Comparison of ENCODE assay signal across 9 mouse cellular contexts in the genomic region with DNA sequence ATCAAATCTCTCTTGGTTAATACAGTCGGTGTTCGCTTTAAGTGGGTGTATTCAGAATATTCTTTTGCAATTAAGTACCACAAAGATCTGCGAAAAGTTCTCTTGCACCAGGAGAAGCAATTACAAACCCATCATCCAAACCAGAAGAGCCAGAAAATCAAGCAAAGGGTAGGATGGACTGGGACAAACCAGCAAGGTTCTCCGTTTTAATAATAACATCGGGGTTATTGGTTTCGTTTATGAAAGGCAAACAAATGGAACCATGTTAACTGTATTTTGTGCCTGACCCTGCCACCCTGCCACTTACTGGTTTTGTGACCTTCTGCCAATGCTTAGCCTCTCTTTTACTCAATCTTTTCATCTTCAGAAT. TPM values are rescaled to one million over a fixed set of nuclear protein-coding genes. Genes with fewer than 3 reads are reported as not detected.
DNase-seq lines count a peak whose midpoint lies in the region; ATAC-seq and TF ChIP-seq lines count a peak whose summit lies in the region.
"Had no signal": no experiment of that assay in that cellular context is flagged by ENCODE, and none has a peak within 500 bp of the region (broad histone marks: within the 10 kb centered on the region; RNA-seq: fewer than 3 reads in every experiment).

No protein-coding gene starts in this region.

- no peak for ATAC-seq in kidney, postnatal 0 days (replicated peaks; ENCODE audit: low FRiP score, low read depth)
- ATAC-seq in embryonic facial prominence, embryonic 15.5 days (ENCODE audit: insufficient number of reproducible peaks, low FRiP score, low TSS enrichment, low read depth) = no peak
- ATAC-seq in hindbrain, postnatal 0 days = no peak
- ATAC-seq in midbrain, embryonic 16.5 days = no peak
- no peak for ATAC-seq in monocyte, adult 5-6 weeks (replicated peaks; ENCODE audit: insufficient number of reproducible peaks, low FRiP score, low TSS enrichment, poor library complexity, severe bottlenecking)

- 17% methylated on average over 6 of the region's 6 CpGs for WGBS in kidney, postnatal 0 days
- 19% methylated on average over 6 of the region's 6 CpGs for WGBS in embryonic facial prominence, embryonic 15.5 days
- 13% methylated on average over 6 of the region's 6 CpGs for WGBS in hindbrain, postnatal 0 days
- 11% methylated on average over 6 of the region's 6 CpGs for WGBS in midbrain, embryonic 16.5 days

- peak overlapping the region; percentile 90; the same call in 1 of the 2 replicates for H3K4me2 ChIP-seq in kidney, postnatal 0 days (ENCODE audit: low read length)
- H3K4me2 ChIP-seq in embryonic facial prominence, embryonic 15.5 days (replicated peaks) = peak overlapping the region; percentile 98
- peak overlapping the region; percentile 91 for H3K4me2 ChIP-seq in hindbrain, postnatal 0 days (ENCODE audit: low read depth, low read length)
- peak overlapping the region; percentile 95 for H3K4me2 ChIP-seq in midbrain, embryonic 16.5 days (ENCODE audit: low read length)

- H3K36me3 ChIP-seq in kidney, postnatal 0 days (ENCODE audit: insufficient read depth, low read length) = no peaks in the 10 kb centered on the region
- H3K36me3 ChIP-seq in embryonic facial prominence, embryonic 15.5 days = no peaks in the 10 kb centered on the region
- H3K36me3 ChIP-seq in hindbrain, postnatal 0 days (ENCODE audit: insufficient read depth, low read length) = no peaks in the 10 kb centered on the region
- H3K36me3 ChIP-seq in midbrain, embryonic 16.5 days (ENCODE audit: control insufficient read depth, insufficient read depth, low read length) = no peaks in the 10 kb centered on the region

- H3K27me3 ChIP-seq in kidney, postnatal 0 days (ENCODE audit: insufficient read depth, low read length) = peaks cover 13% of the 10 kb centered on the region
- H3K27me3 ChIP-seq in embryonic facial prominence, embryonic 15.5 days = peaks cover 20% of the 10 kb centered on the region
- 0 out of 2 replicates have a peak, but pooled peaks cover 3% of the 10 kb centered on the region for H3K27me3 ChIP-seq in hindbrain, postnatal 0 days (ENCODE audit: insufficient read depth, low read length)
- peaks cover 3% of the 10 kb centered on the region for H3K27me3 ChIP-seq in midbrain, embryonic 16.5 days (ENCODE audit: control insufficient read depth, insufficient read depth, low read depth, low read length)

- 0 out of 2 replicates have a peak, but pooled peaks cover 7% of the 10 kb centered on the region for H3K4me1 ChIP-seq in kidney, postnatal 0 days (replicated peaks; ENCODE audit: insufficient read depth, low read length)
- H3K4me1 ChIP-seq in embryonic facial prominence, embryonic 15.5 days = peaks cover 16% of the 10 kb centered on the region
- H3K4me1 ChIP-seq in hindbrain, postnatal 0 days (ENCODE audit: insufficient read depth, low read length) = no peaks in the 10 kb centered on the region
- peaks cover 3% of the 10 kb centered on the region; the same call in 1 of the 2 replicates for H3K4me1 ChIP-seq in midbrain, embryonic 16.5 days (ENCODE audit: control insufficient read depth, insufficient read depth, low read length)

- no peaks in the 10 kb centered on the region for H3K9me3 ChIP-seq in kidney, postnatal 0 days (replicated peaks; ENCODE audit: low read length)
- no peaks in the 10 kb centered on the region for H3K9me3 ChIP-seq in embryonic facial prominence, embryonic 15.5 days (replicated peaks)
- no peaks in the 10 kb centered on the region for H3K9me3 ChIP-seq in hindbrain, postnatal 0 days (ENCODE audit: low read length)
- H3K9me3 ChIP-seq in midbrain, embryonic 16.5 days (replicated peaks; ENCODE audit: control insufficient read depth, low read length, poor library complexity, severe bottlenecking) = no peaks in the 10 kb centered on the region

- H3K4me3 ChIP-seq in kidney, postnatal 0 days (replicated peaks; ENCODE audit: low read depth, low read length) = no peak overlapping the region
- H3K4me3 ChIP-seq in embryonic facial prominence, embryonic 15.5 days (replicated peaks) = peak overlapping the region; percentile 66
- peak overlapping the region; percentile 50 for H3K4me3 ChIP-seq in hindbrain, postnatal 0 days (ENCODE audit: low read length)
- peak overlapping the region; percentile 79 for H3K4me3 ChIP-seq in midbrain, embryonic 16.5 days (ENCODE audit: low read depth, low read length)

- H3K9ac ChIP-seq in kidney, postnatal 0 days (ENCODE audit: low read depth, low read length) = no peak overlapping the region
- no peak overlapping the region for H3K9ac ChIP-seq in embryonic facial prominence, embryonic 15.5 days
- 0 out of 2 replicates have a peak overlapping the region, but pooled peaks have one; percentile 55 for H3K9ac ChIP-seq in hindbrain, postnatal 0 days (replicated peaks; ENCODE audit: low read length)
- no peak overlapping the region for H3K9ac ChIP-seq in midbrain, embryonic 16.5 days (ENCODE audit: low read depth, low read length)

- no peak overlapping the region for H3K27ac ChIP-seq in kidney, postnatal 0 days
- H3K27ac ChIP-seq in embryonic facial prominence, embryonic 15.5 days (replicated peaks) = no peak overlapping the region
- H3K27ac ChIP-seq in hindbrain, postnatal 0 days = peak overlapping the region; percentile 71; the same call in 1 of the 2 replicates
- no peak overlapping the region for H3K27ac ChIP-seq in midbrain, embryonic 16.5 days (ENCODE audit: low read length)

- intact Hi-C loops in left cerebral cortex, postnatal 10 days (cut with DNase I) = loop anchor here (5.0 to 10.0 kb wide), 3 partner anchors 90 to 307 kb away; no protein-coding TSS in a partner anchor

- DNase-seq in kidney, postnatal 0 days (ENCODE audit: low spot score) = no peak
- no peak for DNase-seq in kidney, postnatal 4 days
- DNase-seq in hindbrain, postnatal 0 days (ENCODE audit: low spot score) = no peak
- DNase-seq in left cerebral cortex, postnatal 10 days (ENCODE audit: extremely low spot score in 1 of 2, low spot score in 2 of 2) = no peak
- no peak for DNase-seq in thymus, postnatal 0 days (ENCODE audit: low spot score)
- DNase-seq: adrenal gland, postnatal 25 days had no signal

- TF ChIP-seq CTCF in kidney, postnatal 0 days (IDR thresholded peaks at IDR 0.05; ENCODE audit: low read depth) = no peak
- no peak for TF ChIP-seq CTCF in hindbrain, postnatal 0 days (IDR thresholded peaks at IDR 0.05; ENCODE audit: low read depth)

RNA-seq across cellular contexts. Expression of gene Nebl, which starts 0.6 kb away (rescaled TPM):
- 5.1 and 5.7 TPM in 2 replicates for polyA plus RNA-seq in kidney, postnatal 0 days (2015; fragmentation: Nextera tagmentation; extraction: Ambion mirVana)
- 16.7 and 19.5 TPM in 2 replicates for polyA plus RNA-seq in embryonic facial prominence, embryonic 15.5 days (2015; fragmentation: Nextera tagmentation; extraction: Ambion mirVana)
- 23.7 and 25.8 TPM in 2 replicates for total RNA-seq in hindbrain, postnatal 0 days (2014; rRNA removed)
- 15.4 and 15.9 TPM in 2 replicates for polyA plus RNA-seq in hindbrain, postnatal 0 days (2015; fragmentation: Nextera tagmentation; extraction: Ambion mirVana)
- 12.8 and 13.8 TPM in 2 replicates for polyA plus RNA-seq in midbrain, embryonic 16.5 days (2015; fragmentation: Nextera tagmentation; extraction: Ambion mirVana)
- total RNA-seq in monocyte, adult 5-6 weeks (2017) = 0.11 to 4.9 TPM (median 0.38 TPM) in 3 replicates
- 10 to 100 TPM; 55.1 to 59.2 TPM for total RNA-seq in left cerebral cortex, postnatal 10 days (2021)
- 165 and 168 TPM in 2 replicates for polyA plus RNA-seq in thymus, postnatal 0 days (2015; fragmentation: Nextera tagmentation; extraction: Ambion mirVana)
